Mouse (Mus musculus) kidney, adult 11 months (tissue): ENCODE results near the gene Cd81.

Source experiments
- DNase-seq: peaks from one replicate; pipeline ENCODE4 v3.0.0; 2022

The Cd81 gene

GRCm38 (mm10) chr7:143052626-143053007, at the start of gene Cd81:
Gene Cd81, plus strand, starts transcription at chr7:143052739.
- DNase-seq, result peak; percentile 83

- no peak for DNase-seq
These were observed 47.7 kb upstream of the Cd81 start, which contains the start of gene Tspan32 for GRCm38 (mm10) chr7:143004727-143005343. Gene Tspan32, plus strand, starts transcription at chr7:143005046.

GRCm38 (mm10) chr7:143005344-143006096, 47.0 kb upstream of the Cd81 start:
- no peak for DNase-seq

GRCm38 (mm10) chr7:143006097-143006755, 46.3 kb upstream of the Cd81 start:
- no peak for DNase-seq

GRCm38 (mm10) chr7:143006756-143007598, 45.6 kb upstream of the Cd81 start:
- no peak for DNase-seq

DNA sequence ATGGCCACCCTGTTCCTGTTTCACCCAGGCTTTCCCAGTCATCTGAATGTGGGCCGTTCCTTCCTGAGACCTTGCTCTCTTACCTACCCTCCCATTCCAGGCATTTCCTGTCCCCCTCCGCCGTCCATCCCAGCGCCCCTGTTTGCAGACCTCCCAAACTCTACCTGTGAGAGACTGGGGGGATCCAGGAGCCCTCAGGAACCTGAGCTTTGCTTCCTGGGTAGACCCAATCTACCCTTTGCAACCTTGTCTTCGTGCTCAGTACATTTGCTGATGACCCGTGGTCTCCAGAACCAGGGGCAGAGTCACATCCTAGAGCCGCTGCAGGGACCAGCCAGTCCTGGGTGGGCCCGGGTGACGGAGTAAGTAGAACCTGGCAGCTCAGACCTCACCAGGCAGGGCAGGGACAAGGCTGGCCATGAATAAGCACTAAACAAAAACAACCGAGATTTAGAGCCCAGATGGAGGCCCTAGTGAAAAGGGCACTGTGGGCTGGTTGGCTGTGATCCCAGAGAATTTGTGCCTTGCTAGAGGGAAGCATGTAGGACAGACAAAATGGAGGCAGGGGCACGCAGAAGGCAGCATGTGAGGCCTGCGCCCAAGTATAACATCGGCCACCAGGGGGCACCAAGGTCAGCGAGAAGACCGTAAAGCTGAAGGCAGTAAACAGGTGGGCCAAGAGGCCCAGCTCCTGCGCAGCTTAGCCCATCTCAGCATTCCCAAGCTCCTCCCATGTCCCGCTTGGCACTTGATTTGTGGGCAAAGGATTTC, 44.8 kb upstream of the Cd81 start:
- peak; percentile 93 for DNase-seq

- DNase-seq, result peak; percentile 85
These were observed 44.1 kb upstream of the Cd81 start for GRCm38 (mm10) chr7:143008370-143008926.

DNA sequence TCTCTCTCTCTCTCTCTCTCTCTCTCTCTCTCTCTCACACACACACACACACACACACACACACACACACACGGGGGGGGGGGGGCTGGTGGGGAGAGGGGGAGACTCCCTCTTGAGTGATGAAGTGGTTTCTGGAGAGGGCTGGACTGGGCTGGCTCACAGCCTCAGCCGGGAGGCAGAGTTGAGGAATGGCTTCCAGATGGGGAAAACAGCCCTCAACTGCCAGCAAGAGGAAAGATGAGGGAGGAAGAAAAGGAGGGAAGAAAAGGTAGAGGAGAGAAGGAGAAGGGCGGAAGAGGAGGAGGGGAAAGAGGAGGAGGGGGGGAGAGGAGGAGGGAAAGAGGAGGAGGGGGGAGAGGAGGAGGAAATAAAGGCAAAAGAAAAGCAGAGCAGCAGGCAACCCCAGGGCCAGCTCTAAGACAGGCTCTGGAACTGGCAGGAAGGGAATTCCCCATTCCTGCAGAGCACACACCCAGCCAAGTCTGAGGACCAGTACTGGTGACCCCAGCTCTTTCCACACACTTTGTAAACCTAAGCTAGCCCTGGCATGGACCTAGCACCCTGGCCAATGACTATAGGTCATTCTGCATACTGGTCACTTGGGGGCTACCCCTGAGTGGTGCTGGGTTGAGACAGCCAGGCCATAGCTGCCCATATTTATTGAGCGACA, 43.4 kb upstream of the Cd81 start:
- DNase-seq, result peak; percentile 37

GRCm38 (mm10) chr7:143009996-143010395, 42.5 kb upstream of the Cd81 start:
- no peak for DNase-seq

DNA sequence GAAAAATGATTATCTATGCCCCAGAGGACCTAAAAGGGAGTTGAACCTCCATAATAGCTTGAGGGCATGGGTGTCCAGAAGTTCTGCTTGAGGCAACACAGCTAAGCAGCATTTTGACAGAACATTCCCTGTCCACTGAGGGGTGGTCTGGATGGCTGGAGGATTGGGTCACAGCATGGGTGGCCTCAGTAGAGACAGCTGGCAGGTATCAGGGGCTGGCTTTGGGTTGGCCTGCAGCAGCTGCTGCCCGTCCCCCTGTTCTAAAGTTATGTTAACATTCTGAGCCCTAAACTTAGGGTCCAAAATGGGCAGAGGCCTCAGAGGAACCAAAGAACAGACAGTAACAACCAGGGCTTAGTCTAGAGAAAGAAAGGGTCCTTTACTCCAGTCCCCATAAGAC, 41.3 kb upstream of the Cd81 start:
- no peak for DNase-seq

- no peak for DNase-seq
These were observed 40.2 kb upstream of the Cd81 start for GRCm38 (mm10) chr7:143012230-143012875.

DNA sequence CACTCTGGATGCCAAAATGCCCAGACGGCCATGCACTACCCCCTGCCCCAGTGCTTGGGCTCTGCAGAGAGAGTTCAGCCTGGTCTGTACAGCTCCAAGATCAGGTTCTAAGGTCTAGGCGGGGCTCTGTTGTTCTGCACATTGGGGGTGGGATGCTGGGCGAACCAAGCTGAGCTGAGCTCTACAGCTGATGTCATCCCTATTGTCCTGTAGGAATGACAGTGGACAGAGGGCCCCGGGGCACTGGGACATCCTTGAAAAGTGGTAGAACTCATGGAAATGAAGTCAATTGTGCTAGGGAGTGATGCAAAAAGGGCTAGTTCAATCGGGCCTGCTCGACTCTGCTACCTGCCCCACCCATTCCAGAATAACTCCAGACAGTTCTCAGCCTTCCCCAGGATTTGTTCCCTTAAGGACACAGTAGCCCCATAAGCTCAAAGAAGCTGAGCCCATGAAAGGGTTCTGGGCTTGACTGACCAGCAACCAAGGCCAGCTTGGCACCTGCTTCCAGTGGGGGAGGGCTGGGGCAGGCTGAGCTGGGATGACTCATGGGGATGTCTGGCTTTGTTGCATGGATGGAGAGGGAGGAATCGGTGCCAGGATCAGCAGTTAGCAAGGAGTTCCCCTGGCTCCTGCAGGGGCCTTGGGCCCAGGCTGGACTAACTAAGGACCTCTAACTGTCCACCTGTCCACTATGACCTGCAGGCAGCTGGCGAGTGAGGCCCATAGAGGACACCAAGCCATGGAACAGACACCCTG, 38.9 kb upstream of the Cd81 start:
- no peak for DNase-seq

DNA sequence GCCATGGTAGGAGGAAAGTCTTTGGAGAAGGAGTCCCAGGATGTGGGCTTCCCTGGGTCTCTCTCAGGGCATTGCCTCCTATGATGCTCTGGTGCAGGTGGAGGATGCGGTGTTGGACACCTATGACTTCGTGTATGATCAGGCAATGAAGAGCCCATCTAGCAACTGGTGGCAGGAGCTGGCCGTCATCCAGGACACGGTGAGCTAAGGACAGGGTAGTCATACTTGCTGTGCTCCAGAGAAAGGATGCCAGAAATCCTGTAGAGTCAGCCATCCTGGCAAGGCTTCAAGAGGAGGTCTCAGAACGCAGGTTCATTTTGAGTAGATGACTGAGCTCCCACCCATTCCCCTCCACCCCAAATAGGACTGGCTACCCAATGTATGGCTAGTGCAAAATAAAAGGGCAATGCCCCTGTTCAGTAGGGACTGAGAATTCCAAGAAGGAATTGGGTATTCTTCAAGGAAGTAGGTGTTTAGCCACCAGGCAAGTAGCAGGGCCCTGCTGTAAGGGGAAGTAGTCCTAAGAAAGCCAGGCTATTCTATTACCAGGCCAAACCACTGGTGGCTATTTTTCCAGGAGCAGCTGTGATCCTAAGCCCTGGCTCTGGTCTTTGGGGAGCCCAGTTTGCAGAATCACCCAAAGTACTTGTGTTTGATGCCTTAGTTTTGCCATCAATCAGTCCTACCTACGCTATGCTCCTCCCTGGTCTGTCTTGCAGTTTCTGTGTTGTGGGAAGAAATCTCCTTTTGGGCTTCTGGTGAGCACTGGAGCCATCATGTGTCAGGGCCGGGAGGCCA, 37.5 kb upstream of the Cd81 start:
- DNase-seq, result no peak

GRCm38 (mm10) chr7:143015755-143016423, 36.6 kb upstream of the Cd81 start:
- peak; percentile 63 for DNase-seq

DNA sequence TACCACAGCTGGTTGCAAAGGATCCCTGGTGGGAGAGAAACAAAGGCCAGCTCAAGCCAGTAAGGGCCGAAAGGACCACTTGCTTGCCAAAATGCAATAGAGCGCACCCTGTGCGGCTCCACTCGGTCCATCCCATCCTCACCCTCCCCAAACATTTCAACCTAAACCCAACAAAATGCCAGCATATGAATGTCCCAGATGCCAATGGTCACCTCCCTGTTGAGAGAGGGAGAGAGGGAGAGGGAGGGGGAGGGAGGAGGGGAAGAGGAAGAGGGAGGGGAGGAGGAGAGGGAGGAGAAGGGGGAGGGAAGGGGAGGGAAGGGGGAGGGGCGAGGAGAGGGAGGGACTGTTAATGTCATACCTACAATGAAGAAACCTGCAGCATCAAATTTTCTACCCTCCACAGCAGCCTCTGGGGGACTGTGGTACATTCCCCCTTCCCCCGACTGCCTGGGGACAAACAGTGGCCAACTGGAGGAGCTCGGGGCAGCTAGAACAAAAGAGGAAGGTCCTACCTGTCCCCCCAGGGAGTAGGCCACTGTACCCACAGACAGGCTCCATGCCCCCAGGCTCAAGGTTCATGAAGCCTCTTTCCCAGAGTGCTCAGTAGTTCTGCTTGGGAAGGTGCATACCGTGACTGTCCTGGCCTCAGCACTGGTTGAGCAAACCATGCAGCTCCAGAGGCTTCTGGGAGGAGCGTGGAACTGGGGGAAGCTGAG, 36.0 kb upstream of the Cd81 start:
- no peak for DNase-seq

- DNase-seq, result no peak
These were observed 35.4 kb upstream of the Cd81 start for GRCm38 (mm10) chr7:143017181-143017580.

GRCm38 (mm10) chr7:143020040-143020439, 32.5 kb upstream of the Cd81 start:
- no peak for DNase-seq

GRCm38 (mm10) chr7:143020764-143021163, 31.8 kb upstream of the Cd81 start:
- DNase-seq, result no peak
